Mouse (Mus musculus): ENCODE data around the gene Tpx2.

GRCm38 (mm10) chr2:152896926-152897325 is 49.2 kb downstream of the Tpx2 start:
- TF ChIP-seq CTCF (IDR thresholded peaks at IDR 0.05; ENCODE audit: low read depth) (no peak), EP300 (IDR thresholded peaks at IDR 0.05; ENCODE audit: low read depth) (no peak)

All from liver, postnatal 0 days (tissue).